Mouse (Mus musculus) v-Abl transformed pro-B cells (cell line): ENCODE measurements around the gene Slc39a9.

Experiments
- in situ Hi-C, 2 experiments: fragments of 400-800 bp; cut with MboI; formaldehyde crosslinking; loops; one replicate each; pipeline ENCODE4 v1.15.1; 2025; ENCODE audit not compliant: unreplicated experiment in 2 of 2

The Slc39a9 gene

DNA sequence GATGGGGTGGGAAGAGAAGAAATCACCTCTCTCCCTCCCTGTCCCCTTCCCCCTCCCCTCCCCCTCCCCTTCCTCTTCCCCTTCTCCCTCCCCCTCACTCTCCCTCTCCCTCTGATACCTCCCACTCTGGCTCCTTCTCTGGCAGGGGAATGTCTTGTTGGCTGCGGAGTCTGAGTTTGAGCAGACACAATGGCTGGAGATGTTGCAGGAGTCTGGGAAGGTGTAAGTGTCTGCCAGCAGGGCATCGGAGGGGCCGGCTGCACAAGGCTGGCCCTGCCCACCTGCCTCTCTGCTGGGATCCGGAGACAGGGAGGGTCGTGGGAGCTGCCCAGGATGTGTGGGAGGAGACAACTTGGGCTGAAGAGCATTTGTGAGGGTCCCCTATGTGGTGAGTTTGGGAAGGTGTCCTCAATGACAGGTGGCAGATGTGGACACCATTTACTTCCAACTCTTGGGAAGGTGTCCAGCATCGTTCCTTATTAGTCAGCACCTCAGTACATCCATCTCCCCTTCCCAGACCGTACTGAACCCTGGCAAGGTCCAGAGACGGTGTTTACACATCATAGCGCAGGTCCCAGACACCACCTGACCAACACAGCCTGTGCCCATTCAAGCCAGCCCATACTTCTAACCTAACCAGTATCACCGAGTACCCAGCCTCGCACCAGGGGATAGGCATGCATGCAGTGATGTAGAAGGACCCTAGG, 62.7 kb downstream of the Slc39a9 start:
- in situ Hi-C loops = loop anchor here in 1 of 2 experiments (25.0 kb wide), 1 partner anchor 1369 kb away; no protein-coding TSS in a partner anchor

DNA sequence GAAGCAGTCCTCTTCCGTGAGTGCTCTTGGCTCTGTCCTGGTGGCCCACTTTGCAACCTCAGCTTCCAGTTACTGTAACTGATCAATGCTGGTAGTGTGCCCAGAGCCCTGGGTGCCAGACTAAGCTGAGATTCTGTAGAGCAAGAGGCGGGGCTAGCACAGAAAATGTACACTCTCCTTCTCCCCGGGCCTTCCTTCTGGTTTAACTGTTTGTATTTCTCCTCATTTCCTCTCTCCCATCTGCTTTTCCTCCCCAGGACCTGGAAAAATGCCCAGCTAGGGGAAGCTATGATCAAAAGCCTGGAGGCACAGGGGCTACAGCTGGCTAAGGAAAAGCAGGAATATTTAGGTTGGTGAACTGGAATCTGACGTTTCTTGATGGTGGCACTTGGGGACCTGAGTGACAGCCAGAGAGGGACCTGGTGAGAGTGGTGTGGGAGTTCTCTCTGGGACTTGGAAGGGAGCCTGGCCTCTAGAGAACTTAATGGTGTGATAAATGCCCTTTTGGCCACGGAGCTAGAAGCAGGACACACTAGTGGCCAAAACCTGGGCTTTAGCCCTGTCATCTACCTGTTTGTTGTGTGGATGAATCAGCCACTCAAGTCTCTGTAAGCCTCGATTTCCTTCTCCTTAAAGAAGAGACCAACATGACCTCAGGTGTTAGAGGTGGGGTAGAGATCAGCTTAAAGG, 63.4 kb downstream of the Slc39a9 start:
- in situ Hi-C loops = loop anchor here in 1 of 2 experiments (25.0 kb wide), 1 partner anchor 1370 kb away; no protein-coding TSS in a partner anchor

GRCm38 (mm10) chr12:80715915-80716314, 72.2 kb downstream of the Slc39a9 start:
- in situ Hi-C loops = loop anchor here (5.0 to 25.0 kb wide), 3 partner anchors 34 to 1379 kb away; no protein-coding TSS in a partner anchor

GRCm38 (mm10) chr12:80719141-80719540, 75.5 kb downstream of the Slc39a9 start:
- in situ Hi-C loops = loop anchor here (5.0 to 25.0 kb wide), 3 partner anchors 37 to 1382 kb away; no protein-coding TSS in a partner anchor

DNA sequence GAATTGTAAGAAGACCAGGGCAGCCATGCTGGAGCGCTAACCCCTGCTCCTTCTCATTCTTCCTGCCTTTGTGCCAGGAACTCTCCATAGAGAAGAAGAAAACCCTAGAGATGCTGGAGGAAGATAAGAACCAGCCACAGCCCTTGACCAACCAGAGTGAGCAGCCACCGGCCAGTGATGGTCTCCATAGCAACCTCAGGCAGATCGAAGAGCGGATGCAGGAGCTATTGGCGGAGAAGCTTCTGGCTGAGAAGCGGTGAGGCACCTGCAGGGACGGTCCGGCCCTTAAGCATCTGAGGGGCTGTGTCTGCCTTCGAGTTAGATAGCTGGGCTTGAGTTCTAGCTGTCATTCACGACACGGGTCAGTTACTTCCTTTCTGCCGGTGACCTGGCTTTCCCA, 76.8 kb downstream of the Slc39a9 start:
- in situ Hi-C loops = loop anchor here (10.0 to 25.0 kb wide), 5 partner anchors 316 to 1386 kb away; no protein-coding TSS in a partner anchor

DNA sequence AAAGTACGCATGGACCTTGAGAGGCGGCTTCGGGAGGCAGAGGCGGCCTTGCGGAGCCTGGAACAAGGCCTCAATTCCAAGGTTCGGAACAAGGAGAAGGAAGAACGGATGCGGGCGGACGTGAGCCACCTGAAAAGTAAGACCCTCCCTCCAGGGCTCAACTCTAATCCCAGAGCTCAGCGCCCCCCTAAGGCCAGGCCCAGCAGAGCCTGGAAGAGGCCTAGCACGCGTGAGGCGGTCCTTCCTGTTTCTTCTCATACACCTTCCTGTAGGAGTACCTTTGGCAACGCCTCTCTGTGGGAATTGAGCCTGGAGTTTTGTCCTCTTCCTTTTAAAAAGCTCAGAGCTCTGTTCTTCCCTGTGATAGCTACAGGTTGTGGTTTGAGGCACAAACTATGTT, 77.8 kb downstream of the Slc39a9 start:
- in situ Hi-C loops = loop anchor here (10.0 to 25.0 kb wide), 5 partner anchors 317 to 1387 kb away; no protein-coding TSS in a partner anchor

DNA sequence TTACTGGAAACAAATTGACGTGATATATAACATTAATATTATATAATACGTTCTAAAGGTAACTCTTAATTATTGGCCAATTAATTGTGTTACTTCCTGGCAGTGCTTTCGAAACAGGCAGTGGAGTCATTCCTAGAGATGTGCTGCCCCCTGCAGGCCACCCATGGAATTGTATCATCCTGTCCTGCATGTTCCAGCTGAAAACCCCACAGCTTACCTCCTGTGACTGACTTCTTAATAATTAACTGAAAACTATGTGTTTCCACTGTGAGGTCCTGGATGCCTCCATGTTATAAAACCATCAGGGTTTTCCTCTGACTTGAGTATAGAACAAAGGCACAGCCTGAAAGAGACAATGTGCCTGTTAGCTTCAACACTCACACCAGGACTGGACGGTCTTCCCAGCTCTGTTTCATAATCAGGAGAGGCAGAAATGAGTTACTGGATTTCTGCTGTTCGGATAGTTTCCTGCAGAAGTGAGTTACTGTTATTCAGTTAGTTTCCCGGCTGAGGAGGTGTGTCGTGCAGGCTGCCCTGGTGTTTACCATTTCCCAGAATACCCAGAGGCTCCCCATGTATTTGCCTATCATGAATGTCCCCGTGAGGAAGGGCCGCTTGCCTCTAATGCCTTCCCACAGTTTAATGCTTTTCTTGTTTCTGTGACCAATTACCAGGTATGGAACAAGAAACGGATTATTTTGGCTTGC, 81.3 kb downstream of the Slc39a9 start:
- in situ Hi-C loops = loop anchor here (10.0 to 25.0 kb wide), 5 partner anchors 320 to 1390 kb away; no protein-coding TSS in a partner anchor

- in situ Hi-C loops = loop anchor here (10.0 kb wide), 4 partner anchors 323 to 1393 kb away; no protein-coding TSS in a partner anchor
These were observed 84.5 kb downstream of the Slc39a9 start for GRCm38 (mm10) chr12:80728207-80728606.

DNA sequence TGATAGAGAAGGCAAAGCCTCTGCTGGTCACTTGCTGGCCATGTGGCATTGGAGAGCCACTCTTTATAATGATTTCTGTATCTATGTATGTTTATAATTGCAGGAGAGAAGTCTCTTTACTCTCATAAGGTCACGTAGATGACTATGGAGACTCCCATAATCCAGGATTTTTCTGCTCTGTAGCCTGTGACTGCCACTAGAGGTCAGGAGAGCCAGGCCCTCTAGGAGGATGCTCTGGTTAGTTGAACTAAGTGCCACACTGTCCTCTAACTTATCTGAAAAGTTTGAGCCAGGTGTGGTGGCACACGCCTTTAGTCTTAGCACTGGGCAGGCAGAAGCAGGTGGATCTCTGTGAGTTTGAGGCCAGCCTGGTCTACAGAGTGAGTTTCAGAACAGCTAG, 85.1 kb downstream of the Slc39a9 start:
- in situ Hi-C loops = loop anchor here (10.0 kb wide), 4 partner anchors 324 to 1394 kb away; no protein-coding TSS in a partner anchor

GRCm38 (mm10) chr12:80729758-80730530, 86.3 kb downstream of the Slc39a9 start:
- in situ Hi-C loops = loop anchor here (10.0 kb wide), 4 partner anchors 325 to 1395 kb away; no protein-coding TSS in a partner anchor

GRCm38 (mm10) chr12:80730567-80730966, 86.9 kb downstream of the Slc39a9 start:
- in situ Hi-C loops = no loop called here
